Mouse (Mus musculus) pancreas, adult 10 weeks (tissue): ENCODE results near the gene Rsl24d1. TPM values are rescaled to one million over a fixed set of nuclear protein-coding genes. Genes with fewer than 3 reads are reported as not detected.

Experiments
- polyA plus RNA-seq: library from polyadenylated mRNA; stranded (reverse); fragments of 350-450 nt; fragmentation: Illumina TruSeq; extraction: RNeasy Lipid Tissue Mini Kit (QIAGEN cat#74804); gene quantifications from one replicate; pipeline ENCODE4 v1.2.3, GENCODE M21; 2015; ENCODE audit warnings: low read depth, low replicate concordance; ENCODE audit not compliant: insufficient read depth

Gene Rsl24d1
- 9.4 TPM for polyA plus RNA-seq

DNA sequence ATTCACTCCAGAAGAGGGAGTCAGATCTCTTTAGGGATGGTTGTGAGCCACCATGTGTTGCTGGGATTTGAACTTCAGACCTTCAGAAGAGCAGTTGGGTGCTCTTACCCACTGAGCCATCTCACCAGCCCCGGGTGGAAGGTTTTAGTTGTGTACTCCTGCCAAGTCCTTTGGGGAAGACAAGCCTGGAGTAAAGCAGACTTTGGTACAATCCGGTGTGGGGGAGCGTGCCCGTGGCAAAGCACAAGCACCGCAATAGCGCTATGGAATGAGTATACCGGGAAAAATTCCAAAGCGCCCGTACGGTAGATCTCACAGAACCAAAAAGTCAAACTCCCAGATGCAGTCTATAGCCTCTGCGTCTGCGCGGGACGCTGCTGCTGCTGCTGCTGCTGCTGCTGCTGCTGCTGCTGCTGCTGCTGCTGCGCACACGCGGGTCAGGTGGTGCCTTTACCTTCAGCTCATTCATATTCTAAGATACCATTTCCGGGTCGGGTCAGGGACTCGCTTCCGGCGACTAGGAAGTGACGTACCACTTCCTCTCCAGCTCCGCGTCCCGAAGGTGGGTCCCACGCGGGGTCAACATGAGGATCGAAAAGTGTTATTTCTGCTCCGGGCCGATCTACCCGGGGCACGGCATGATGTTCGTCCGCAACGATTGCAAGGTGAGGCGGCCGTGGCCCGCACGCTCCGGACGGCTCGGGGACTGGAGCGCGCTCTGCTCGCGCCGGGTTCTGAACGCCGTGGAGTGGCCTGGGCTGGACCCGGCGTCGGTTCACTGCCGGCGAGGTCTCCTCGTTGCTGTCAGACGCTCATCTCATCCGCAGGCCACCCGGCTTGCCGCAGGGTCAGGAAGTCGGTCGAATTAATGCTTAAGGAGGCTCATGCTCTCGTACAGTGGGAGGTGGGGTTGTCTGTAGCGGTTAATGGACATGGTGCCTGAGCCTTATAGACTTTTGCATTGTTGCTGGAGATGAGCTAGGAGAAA is at the start of gene Rsl24d1:
Gene Rsl24d1 (plus strand): TSS at position 508 of the 988 bp plus-strand sequence.

DNA sequence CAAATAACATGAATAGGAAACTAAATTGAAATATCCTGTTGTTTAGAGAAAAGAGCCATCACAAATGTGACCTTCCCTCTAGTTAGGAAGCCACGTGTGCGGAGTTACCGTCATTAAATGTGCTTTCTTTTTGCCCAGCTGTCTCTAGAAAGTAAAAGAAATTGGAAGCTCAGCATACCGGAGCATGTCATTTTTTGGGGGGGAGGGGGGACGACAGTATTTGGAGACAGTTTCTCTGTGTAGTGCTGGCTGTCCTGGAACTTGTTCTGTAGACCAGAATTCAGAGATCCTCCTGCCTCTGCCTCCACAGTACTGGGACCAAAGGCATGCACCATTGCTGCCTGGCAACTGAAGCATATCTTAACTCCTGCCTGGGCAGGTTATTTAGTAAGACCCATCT is 11.7 kb upstream of the Rsl24d1 start, which contains the start of gene Khdc3:
Gene Khdc3 (plus strand): TSS at position 301 of the 400 bp plus-strand sequence.

DNA sequence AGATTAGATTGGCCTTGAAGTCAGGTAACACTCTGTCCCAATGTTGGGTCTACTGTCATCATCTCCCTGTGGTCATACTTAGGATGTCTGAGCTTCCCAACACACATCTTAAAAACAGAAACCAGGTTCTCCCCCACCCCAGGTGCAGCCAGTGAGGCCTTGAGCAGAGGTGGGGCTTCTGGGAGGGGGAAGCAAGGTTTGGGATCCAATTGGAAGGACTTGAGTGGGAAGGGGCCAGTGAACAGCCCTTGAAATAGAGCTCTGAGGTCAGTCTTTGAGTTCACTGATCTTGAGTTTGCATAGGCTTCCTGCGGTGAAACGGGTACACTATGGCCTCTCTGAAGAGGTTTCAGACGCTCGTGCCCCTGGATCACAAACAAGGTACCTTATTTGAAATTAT is 11.0 kb upstream of the Rsl24d1 start, which contains the start of gene Gm20509:
Gene Gm20509 (plus strand): TSS at position 290 of the 400 bp plus-strand sequence.

Other genes starting within 250 kb of the Rsl24d1 start
- 0.59 TPM for gene Pygo1, start 187.8 kb upstream of the Rsl24d1 start, polyA plus RNA-seq
- not detected for gene Dyx1c1, start 154.6 kb upstream of the Rsl24d1 start, polyA plus RNA-seq
- not detected for gene Gm44503, start 154.6 kb upstream of the Rsl24d1 start, polyA plus RNA-seq
- 2.7 TPM for gene Ccpg1os, start 128.0 kb upstream of the Rsl24d1 start, polyA plus RNA-seq
- 47.7 TPM for gene Ccpg1, start 128.0 kb upstream of the Rsl24d1 start, polyA plus RNA-seq
- gene Pigb, start 73.0 kb upstream of the Rsl24d1 start, polyA plus RNA-seq: 2.5 TPM
- 9.7 TPM for gene Rab27a, start 68.6 kb upstream of the Rsl24d1 start, polyA plus RNA-seq
- gene Khdc3, start 11.6 kb upstream of the Rsl24d1 start, polyA plus RNA-seq: 0.50 TPM
- not detected for gene Gm20509, start 11.0 kb upstream of the Rsl24d1 start, polyA plus RNA-seq